Mouse (Mus musculus) embryonic stem cell, embryonic (primary cell): ENCODE data around the gene 1600002K03Rik.

Source experiments
- CTCF ChIA-PET, 4 experiments: fragments of 300-600 bp in 2 of 4; fragments of 350-600 bp in 2 of 4; sonication (Branson Sonifier 250); formaldehyde crosslinking; loops; one replicate each; lab custom pipeline; 2022; ENCODE audit warnings: inconsistent platforms in 2 of 4; lab: Charles Lee
- POLR2A ChIA-PET, 4 experiments: fragments of 300-600 bp in 2 of 4; fragments of 350-600 bp in 2 of 4; sonication (Branson Sonifier 250); formaldehyde crosslinking; loops; one replicate each; lab custom pipeline; 2022; ENCODE audit warnings: antibody characterized with exemption in 4 of 4, inconsistent platforms in 1 of 4; lab: Charles Lee

The 1600002K03Rik gene

GRCm38 (mm10) chr10:80155277-80155676 is 17.5 kb upstream of the 1600002K03Rik start:
- CTCF ChIA-PET, result interaction anchor here in 3 of 4 experiments (0.6 to 1.5 kb wide), 6 partner anchors 9 to 375 kb away, joined by 3 to 6 read pairs (median 4); no protein-coding TSS in a partner anchor
- POLR2A ChIA-PET, result interaction anchor here (0.6 to 12.6 kb wide), 12 partner anchors 6 to 301 kb away, joined by 3 to 321 read pairs (median 4); partner anchors contain the start of genes 1600002K03Rik (in 2 of the 4), Cirbp (in 2 of the 4), Midn (in 1 of the 4) and Ptbp1 (in 1 of the 4)

GRCm38 (mm10) chr10:80156002-80156751 is 16.6 kb upstream of the 1600002K03Rik start:
- POLR2A ChIA-PET, result interaction anchor here (0.6 to 12.6 kb wide), 18 partner anchors 7 to 302 kb away, joined by 3 to 321 read pairs (median 4); partner anchors contain the start of genes 1600002K03Rik (in 2 of the 4), Cirbp (in 2 of the 4), Midn (in 1 of the 4) and Ptbp1 (in 1 of the 4)
- CTCF ChIA-PET, result interaction anchor here in 2 of 4 experiments (0.6 to 1.5 kb wide), 5 partner anchors 8 to 601 kb away, joined by 3 to 6 read pairs (median 5); no protein-coding TSS in a partner anchor

- POLR2A ChIA-PET, result interaction anchor here (0.6 to 12.6 kb wide), 17 partner anchors 8 to 303 kb away, joined by 3 to 321 read pairs (median 4); partner anchors contain the start of genes 1600002K03Rik (in 2 of the 4), Cirbp (in 2 of the 4), Midn (in 1 of the 4) and Ptbp1 (in 1 of the 4)
These were observed 16.0 kb upstream of the 1600002K03Rik start for GRCm38 (mm10) chr10:80156752-80157053.

GRCm38 (mm10) chr10:80157141-80157929 is 15.4 kb upstream of the 1600002K03Rik start:
- ChIA-PET POLR2A (interaction anchor here (0.7 to 16.3 kb wide), 25 partner anchors 6 to 299 kb away, joined by 3 to 321 read pairs (median 6); partner anchors contain the start of genes 1600002K03Rik (in 2 of the 4), Cirbp (in 2 of the 4), Midn (in 2 of the 4) and Cbarp (in 1 of the 4)), CTCF (interaction anchor here in 3 of 4 experiments (0.6 to 1.3 kb wide), 4 partner anchors 10 to 94 kb away, joined by 4 to 5 read pairs (median 4); no protein-coding TSS in a partner anchor)

More at GRCm38 (mm10) chr10:80156752-80157053, 16.0 kb upstream of the 1600002K03Rik start:
- CTCF ChIA-PET, result interaction anchor here in 2 of 4 experiments (0.6 to 1.5 kb wide), 5 partner anchors 8 to 95 kb away, joined by 4 to 6 read pairs (median 5); no protein-coding TSS in a partner anchor

- CTCF ChIA-PET, result interaction anchor here in 3 of 4 experiments (0.6 to 3.5 kb wide), 14 partner anchors 9 to 510 kb away, joined by 3 to 19 read pairs (median 4); partner anchors contain the start of genes Stk11 (in 1 of the 3) and Tmem259 (in 1 of the 3)
These were observed 14.3 kb upstream of the 1600002K03Rik start for GRCm38 (mm10) chr10:80158307-80158986.

GRCm38 (mm10) chr10:80159021-80159560 is 13.7 kb upstream of the 1600002K03Rik start:
- POLR2A ChIA-PET, result interaction anchor here (0.6 to 16.3 kb wide), 80 partner anchors 8 to 545 kb away, joined by 3 to 321 read pairs (median 4); partner anchors contain the start of genes 1600002K03Rik (in 3 of the 4), Med16 (in 3 of the 4), Midn (in 3 of the 4) and Tmem259 (in 3 of the 4)
- CTCF ChIA-PET, result interaction anchor here in 3 of 4 experiments (0.5 to 3.5 kb wide), 28 partner anchors 8 to 499 kb away, joined by 3 to 19 read pairs (median 4); partner anchors contain the start of genes Stk11 (in 1 of the 3), Tmem259 (in 1 of the 3) and Wdr18 (in 1 of the 3)

More at GRCm38 (mm10) chr10:80158307-80158986, 14.3 kb upstream of the 1600002K03Rik start:
- POLR2A ChIA-PET, result interaction anchor here (0.6 to 16.3 kb wide), 44 partner anchors 7 to 304 kb away, joined by 3 to 321 read pairs (median 6); partner anchors contain the start of genes 1600002K03Rik (in 3 of the 4), Dazap1 (in 2 of the 4), Gamt (in 2 of the 4) and Midn (in 2 of the 4)

- CTCF ChIA-PET, result interaction anchor here in 3 of 4 experiments (0.5 to 3.5 kb wide), 26 partner anchors 8 to 499 kb away, joined by 3 to 19 read pairs (median 4); partner anchors contain the start of genes Mum1 (in 1 of the 3), Stk11 (in 1 of the 3), Tmem259 (in 1 of the 3) and Wdr18 (in 1 of the 3)
- POLR2A ChIA-PET, result interaction anchor here (0.6 to 16.3 kb wide), 79 partner anchors 8 to 544 kb away, joined by 3 to 321 read pairs (median 4); partner anchors contain the start of genes 1600002K03Rik (in 3 of the 4), Med16 (in 3 of the 4), Midn (in 3 of the 4) and Rps15 (in 3 of the 4)
These were observed 12.9 kb upstream of the 1600002K03Rik start for GRCm38 (mm10) chr10:80159561-80160454.

GRCm38 (mm10) chr10:80160455-80161371 is 12.0 kb upstream of the 1600002K03Rik start:
- POLR2A ChIA-PET, result interaction anchor here (0.5 to 16.3 kb wide), 55 partner anchors 7 to 461 kb away, joined by 3 to 321 read pairs (median 5); partner anchors contain the start of genes Midn (in 3 of the 4), 1600002K03Rik (in 2 of the 4), Cbarp (in 2 of the 4) and Dazap1 (in 2 of the 4)
- CTCF ChIA-PET, result interaction anchor here in 3 of 4 experiments (0.6 to 3.5 kb wide), 15 partner anchors 7 to 268 kb away, joined by 3 to 19 read pairs (median 5); partner anchors contain the start of genes Mum1 (in 1 of the 3), Tmem259 (in 1 of the 3) and Wdr18 (in 1 of the 3)

- ChIA-PET CTCF (interaction anchor here in 3 of 4 experiments (0.6 to 3.5 kb wide), 5 partner anchors 13 to 576 kb away, joined by 3 to 19 read pairs (median 4); no protein-coding TSS in a partner anchor), POLR2A (interaction anchor here in 3 of 4 experiments (0.6 to 16.3 kb wide), 22 partner anchors 8 to 308 kb away, joined by 3 to 321 read pairs (median 4); partner anchors contain the start of genes Midn (in 3 of the 3), 1600002K03Rik (in 2 of the 3), Ptbp1 (in 2 of the 3) and Cbarp (in 1 of the 3))
These were observed 11.1 kb upstream of the 1600002K03Rik start for GRCm38 (mm10) chr10:80161522-80162242.

- POLR2A ChIA-PET, result interaction anchor here in 3 of 4 experiments (0.6 to 16.3 kb wide), 16 partner anchors 7 to 308 kb away, joined by 3 to 321 read pairs (median 4); partner anchors contain the start of genes Midn (in 3 of the 3), 1600002K03Rik (in 2 of the 3), Ptbp1 (in 2 of the 3) and Cirbp (in 1 of the 3)
These were observed 10.5 kb upstream of the 1600002K03Rik start for GRCm38 (mm10) chr10:80162243-80162608.

GRCm38 (mm10) chr10:80162716-80163299 is 9.9 kb upstream of the 1600002K03Rik start:
- CTCF ChIA-PET, result interaction anchor here in 3 of 4 experiments (1.0 to 3.2 kb wide), 3 partner anchors 10 to 20 kb away, joined by 3 to 98 read pairs (median 3); partner anchors contain the start of genes 1600002K03Rik (in 1 of the 3) and Midn (in 1 of the 3)
- POLR2A ChIA-PET, result interaction anchor here in 3 of 4 experiments (0.6 to 16.3 kb wide), 5 partner anchors 10 to 322 kb away, joined by 3 to 321 read pairs (median 4); partner anchors contain the start of genes Midn (in 3 of the 3) and 1600002K03Rik (in 1 of the 3)

More at GRCm38 (mm10) chr10:80162243-80162608, 10.5 kb upstream of the 1600002K03Rik start:
- CTCF ChIA-PET, result interaction anchor here in 2 of 4 experiments (0.9 to 3.5 kb wide), 3 partner anchors 13 to 19 kb away, joined by 3 to 19 read pairs (median 3); no protein-coding TSS in a partner anchor

GRCm38 (mm10) chr10:80163721-80164120 is 9.0 kb upstream of the 1600002K03Rik start:
- ChIA-PET CTCF (interaction anchor here (0.6 to 3.2 kb wide), 16 partner anchors 9 to 1409 kb away, joined by 3 to 98 read pairs (median 6); partner anchors contain the start of genes 1600002K03Rik (in 1 of the 4), Med16 (in 1 of the 4), Midn (in 1 of the 4) and Stk11 (in 1 of the 4)), POLR2A (interaction anchor here in 3 of 4 experiments (0.7 to 16.3 kb wide), 17 partner anchors 7 to 179 kb away, joined by 3 to 321 read pairs (median 6); partner anchors contain the start of genes Midn (in 3 of the 3), 1600002K03Rik (in 2 of the 3), Rps15 (in 2 of the 3) and Gpx4 (in 1 of the 3))
